Mouse (Mus musculus): ENCODE data around the gene Slc22a13. TPM values are rescaled to one million over a fixed set of nuclear protein-coding genes. Genes with fewer than 3 reads are reported as not detected.
"Not testable (repeated sequence)": the region's sequence is repeated elsewhere in the genome, so short reads cannot be mapped to it uniquely, and the experiment has no call there.

Gene Slc22a13
- polyA plus RNA-seq, 1 experiment = 0.06 TPM

DNA sequence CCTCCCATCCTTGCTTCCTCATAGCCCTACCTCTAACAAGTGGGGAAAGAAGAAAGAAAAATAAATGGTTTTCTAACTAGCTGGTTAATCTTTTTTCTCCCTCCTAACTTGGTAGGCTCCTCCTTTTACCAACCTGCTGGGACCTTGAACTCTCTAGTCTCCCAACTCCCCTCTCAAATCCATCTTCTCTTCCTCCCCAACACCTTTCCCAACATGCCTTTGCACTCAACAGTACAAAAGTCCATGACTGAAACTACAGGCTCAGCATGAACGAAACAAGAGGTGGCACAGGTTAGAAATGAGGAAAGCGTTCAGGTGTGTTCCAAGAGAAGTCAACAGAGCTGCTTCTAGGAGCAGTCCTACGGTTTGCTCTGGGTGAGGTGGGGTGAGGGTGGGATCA lies 30.4 kb upstream of the Slc22a13 start:
- no peak for TF ChIP-seq POLR2A (IDR thresholded peaks at IDR 0.05; ENCODE audit: borderline replicate concordance, extremely low read depth, low read depth, low read length)
- no peak for TF ChIP-seq CTCF (IDR thresholded peaks at IDR 0.05; ENCODE audit: insufficient read depth, low read length)
- DNase-seq = no peak
- WGBS = 96% methylated on average over 3 of the region's 3 CpGs
- H3K4me3 ChIP-seq (replicated peaks; ENCODE audit: extremely low read depth, low read depth, low read length) = no peak overlapping the region
- no peaks in the 10 kb centered on the region for H3K4me1 ChIP-seq (ENCODE audit: control insufficient read depth, insufficient read depth, low read length)

GRCm38 (mm10) chr9:119238796-119239195 lies 29.9 kb upstream of the Slc22a13 start:
- no peaks in the 10 kb centered on the region for H3K4me1 ChIP-seq (ENCODE audit: control insufficient read depth, insufficient read depth, low read length)
- no peak overlapping the region for H3K4me3 ChIP-seq (replicated peaks; ENCODE audit: extremely low read depth, low read depth, low read length)
- WGBS = 70% methylated on average over 4 of the region's 4 CpGs
- DNase-seq = no peak
- TF ChIP-seq POLR2A (IDR thresholded peaks at IDR 0.05; ENCODE audit: borderline replicate concordance, extremely low read depth, low read depth, low read length) (no peak), CTCF (IDR thresholded peaks at IDR 0.05; ENCODE audit: insufficient read depth, low read length) (no peak)

DNA sequence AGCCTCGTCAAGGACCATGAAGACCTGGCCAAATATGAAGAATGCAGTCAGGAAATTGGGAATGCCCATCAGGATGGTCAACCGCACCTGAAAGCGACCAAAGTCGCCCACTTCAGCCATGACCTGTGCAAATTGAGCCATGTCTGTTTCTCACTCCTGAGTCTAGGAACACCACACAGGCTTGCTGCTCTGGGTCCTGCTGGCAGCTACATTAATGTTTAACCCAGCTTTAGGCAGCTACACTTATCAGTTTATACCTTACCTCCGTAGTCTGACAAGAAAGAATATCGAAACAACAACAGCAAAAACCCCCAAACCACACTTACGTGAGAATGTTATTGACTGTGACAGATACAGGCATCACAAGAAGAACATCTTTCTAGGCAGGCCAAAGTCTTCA lies 22.7 kb upstream of the Slc22a13 start:
- WGBS = 86% methylated on average over 7 of the region's 7 CpGs
- Histone ChIP-seq H3K4me1 (ENCODE audit: control insufficient read depth, insufficient read depth, low read length) (no peaks in the 10 kb centered on the region), H3K4me3 (replicated peaks; ENCODE audit: extremely low read depth, low read depth, low read length) (no peak overlapping the region)
- no peak for DNase-seq
- TF ChIP-seq POLR2A (IDR thresholded peaks at IDR 0.05; ENCODE audit: borderline replicate concordance, extremely low read depth, low read depth, low read length) = no peak
- TF ChIP-seq CTCF (IDR thresholded peaks at IDR 0.05; ENCODE audit: insufficient read depth, low read length) = no peak

- DNase-seq = no peak
- no peaks in the 10 kb centered on the region for H3K4me1 ChIP-seq (ENCODE audit: control insufficient read depth, insufficient read depth, low read length)
- no peak for TF ChIP-seq POLR2A (IDR thresholded peaks at IDR 0.05; ENCODE audit: borderline replicate concordance, extremely low read depth, low read depth, low read length)
- no peak overlapping the region for H3K4me3 ChIP-seq (replicated peaks; ENCODE audit: extremely low read depth, low read depth, low read length)
- WGBS = 78% methylated on average over 2 of the region's 2 CpGs
Observed at GRCm38 (mm10) chr9:119230829-119231228, 21.9 kb upstream of the Slc22a13 start.

DNA sequence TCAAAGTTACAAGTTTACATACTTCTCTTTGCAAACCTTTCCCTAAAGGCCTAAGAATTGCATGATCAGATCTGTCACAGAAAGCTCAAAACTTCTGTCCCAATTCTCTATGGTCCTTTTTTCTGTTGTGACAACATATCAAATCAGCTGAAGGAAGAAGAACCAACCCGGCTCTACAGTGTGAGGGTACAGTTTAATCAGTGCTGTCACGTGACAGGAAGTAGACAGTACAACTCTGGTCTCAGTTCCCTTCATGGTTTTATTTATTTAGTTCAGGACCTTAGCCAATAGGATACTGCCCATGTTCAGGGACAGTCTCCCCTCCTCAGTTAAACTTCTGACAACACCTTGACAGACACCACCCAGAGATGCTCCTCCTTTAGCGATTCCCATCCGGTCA lies 11.4 kb upstream of the Slc22a13 start:
- WGBS = 67% methylated on average over 4 of the region's 4 CpGs
- DNase-seq = no peak
- Histone ChIP-seq H3K4me1 (ENCODE audit: control insufficient read depth, insufficient read depth, low read length) (no peaks in the 10 kb centered on the region), H3K4me3 (replicated peaks; ENCODE audit: extremely low read depth, low read depth, low read length) (no peak overlapping the region)
- TF ChIP-seq POLR2A (IDR thresholded peaks at IDR 0.05; ENCODE audit: borderline replicate concordance, extremely low read depth, low read depth, low read length) (no peak), CTCF (IDR thresholded peaks at IDR 0.05; ENCODE audit: insufficient read depth, low read length) (no peak)

GRCm38 (mm10) chr9:119219667-119220066 lies 10.8 kb upstream of the Slc22a13 start:
- no peak for DNase-seq
- no peaks in the 10 kb centered on the region for H3K4me1 ChIP-seq (ENCODE audit: control insufficient read depth, insufficient read depth, low read length)
- 69% methylated on average over 2 of the region's 2 CpGs for WGBS
- TF ChIP-seq CTCF (IDR thresholded peaks at IDR 0.05; ENCODE audit: insufficient read depth, low read length) (no peak), POLR2A (IDR thresholded peaks at IDR 0.05; ENCODE audit: borderline replicate concordance, extremely low read depth, low read depth, low read length) (no peak)
- H3K4me3 ChIP-seq (replicated peaks; ENCODE audit: extremely low read depth, low read depth, low read length) = no peak overlapping the region

DNA sequence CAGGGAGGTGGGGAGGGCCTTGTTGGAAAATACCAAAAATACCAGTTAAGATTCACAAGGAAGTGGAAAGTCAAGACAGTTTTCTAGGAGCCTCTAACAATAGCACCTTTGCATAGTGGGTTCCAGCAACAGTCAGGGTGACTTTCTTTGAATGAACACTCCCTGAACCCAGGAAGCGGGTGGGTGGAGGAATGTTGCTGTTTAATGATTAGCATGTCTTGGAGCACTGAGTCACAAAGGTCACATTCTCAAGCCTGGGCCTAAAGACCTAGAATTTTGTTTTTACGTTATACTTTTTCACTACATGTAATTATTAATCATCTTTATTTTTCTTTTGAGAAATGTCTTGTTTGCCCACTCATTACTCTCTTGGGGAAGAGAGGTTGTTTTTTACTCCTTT lies 6.4 kb upstream of the Slc22a13 start:
- 86% methylated on average over 2 of the region's 2 CpGs for WGBS
- H3K4me1 ChIP-seq (ENCODE audit: control insufficient read depth, insufficient read depth, low read length) = not testable (repeated sequence)

GRCm38 (mm10) chr9:119214601-119215000 lies 5.7 kb upstream of the Slc22a13 start:
- Histone ChIP-seq H3K4me3 (replicated peaks; ENCODE audit: extremely low read depth, low read depth, low read length) (no peak overlapping the region), H3K4me1 (ENCODE audit: control insufficient read depth, insufficient read depth, low read length) (no peaks in the 10 kb centered on the region)
- no peak for TF ChIP-seq CTCF (IDR thresholded peaks at IDR 0.05; ENCODE audit: insufficient read depth, low read length)
- no peak for TF ChIP-seq POLR2A (IDR thresholded peaks at IDR 0.05; ENCODE audit: borderline replicate concordance, extremely low read depth, low read depth, low read length)
- no peak for DNase-seq
- WGBS = 78% methylated on average over 6 of the region's 6 CpGs

More for the DNA sequence above, 6.4 kb upstream of the Slc22a13 start:
- not testable (repeated sequence) for H3K4me3 ChIP-seq (replicated peaks; ENCODE audit: extremely low read depth, low read depth, low read length); DNase-seq

GRCm38 (mm10) chr9:119212996-119213395 lies 4.1 kb upstream of the Slc22a13 start:
- 78% methylated on average over 8 of the region's 8 CpGs for WGBS
- DNase-seq = no peak
- no peaks in the 10 kb centered on the region for H3K4me1 ChIP-seq (ENCODE audit: control insufficient read depth, insufficient read depth, low read length)
- TF ChIP-seq CTCF (IDR thresholded peaks at IDR 0.05; ENCODE audit: insufficient read depth, low read length) (no peak), POLR2A (IDR thresholded peaks at IDR 0.05; ENCODE audit: borderline replicate concordance, extremely low read depth, low read depth, low read length) (no peak)
- H3K4me3 ChIP-seq (replicated peaks; ENCODE audit: extremely low read depth, low read depth, low read length) = no peak overlapping the region

GRCm38 (mm10) chr9:119207113-119207512 lies 1.8 kb downstream of the Slc22a13 start:
- H3K4me3 ChIP-seq (replicated peaks; ENCODE audit: extremely low read depth, low read depth, low read length) = no peak overlapping the region
- no peaks in the 10 kb centered on the region for H3K4me1 ChIP-seq (ENCODE audit: control insufficient read depth, insufficient read depth, low read length)
- WGBS = 59% methylated on average over 4 of the region's 4 CpGs
- TF ChIP-seq POLR2A (IDR thresholded peaks at IDR 0.05; ENCODE audit: borderline replicate concordance, extremely low read depth, low read depth, low read length) (no peak), CTCF (IDR thresholded peaks at IDR 0.05; ENCODE audit: insufficient read depth, low read length) (no peak)
- no peak for DNase-seq

- 81% methylated on average over 2 of the region's 2 CpGs for WGBS
- H3K4me1 ChIP-seq (ENCODE audit: control insufficient read depth, insufficient read depth, low read length) = no peaks in the 10 kb centered on the region
- no peak for DNase-seq
- TF ChIP-seq POLR2A (IDR thresholded peaks at IDR 0.05; ENCODE audit: borderline replicate concordance, extremely low read depth, low read depth, low read length) (no peak), CTCF (IDR thresholded peaks at IDR 0.05; ENCODE audit: insufficient read depth, low read length) (no peak)
- H3K4me3 ChIP-seq (replicated peaks; ENCODE audit: extremely low read depth, low read depth, low read length) = no peak overlapping the region
Observed at GRCm38 (mm10) chr9:119206666-119207065, 2.2 kb downstream of the Slc22a13 start.
